Mouse (Mus musculus) layer of hippocampus, adult 9-10 months (tissue): Measurements from ENCODE around the gene Fam13c.

Experiments used
- DNase-seq: peaks from one replicate; pipeline ENCODE4 v3.0.0; 2022; ENCODE audit warnings: low spot score

The Fam13c gene

GRCm38 (mm10) chr10:70599925-70600305 is 159.6 kb downstream of the Fam13c start:
- DNase-seq, result no peak
